Mouse (Mus musculus) stomach, postnatal 0 days (tissue): ENCODE measurements around the gene Prrc2a.

Experiments used
- CTCF ChIP-seq: IDR thresholded peaks from 2 replicates; pipeline ENCODE4 v1.5.1; 2016; ENCODE audit warnings: antibody characterized with exemption, low read depth, mild to moderate bottlenecking, moderate library complexity
- EP300 ChIP-seq: optimal IDR thresholded peaks from 2 replicates; pipeline ENCODE3; 2016; ENCODE audit warnings: antibody characterized with exemption

DNA sequence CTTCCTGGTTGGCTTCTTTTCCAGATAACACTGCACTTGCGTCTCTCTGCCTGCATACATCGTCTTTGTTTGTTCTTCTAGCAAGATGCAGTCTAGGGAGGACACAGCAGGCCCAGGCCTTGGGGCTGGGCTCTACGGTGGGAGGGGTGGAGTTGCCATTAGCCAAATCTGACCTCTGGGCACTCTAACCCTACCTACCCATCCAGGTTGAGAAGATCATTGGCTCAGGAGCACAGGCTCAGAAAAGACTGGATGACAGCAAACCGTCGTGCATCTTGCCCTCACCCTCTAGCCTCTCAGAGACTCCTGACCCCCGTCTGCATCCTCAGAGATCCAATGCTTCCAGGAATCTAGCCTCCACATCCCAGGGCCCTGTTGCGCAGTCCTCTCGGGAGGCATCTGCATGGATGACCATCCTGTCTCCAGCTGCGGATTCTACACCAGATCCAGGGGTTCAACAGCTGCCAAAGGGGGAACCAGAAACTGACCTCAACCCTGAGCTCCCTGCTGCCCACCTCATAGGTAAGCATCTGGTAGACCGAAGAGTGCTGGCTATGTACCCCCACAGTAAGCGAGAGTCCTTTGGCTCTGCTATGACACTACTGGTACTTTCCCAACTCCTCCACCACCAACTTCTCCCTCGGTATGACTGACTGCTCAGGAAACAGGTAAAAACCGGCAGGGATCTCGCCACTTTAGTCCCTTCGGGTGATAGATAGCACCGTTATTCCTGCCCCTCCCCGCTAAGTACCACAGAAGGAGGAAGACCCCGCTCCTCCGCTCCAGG, 30.3 kb upstream of the Prrc2a start:
- TF ChIP-seq CTCF: no peak
- no peak for TF ChIP-seq EP300
